In the genomic region with DNA sequence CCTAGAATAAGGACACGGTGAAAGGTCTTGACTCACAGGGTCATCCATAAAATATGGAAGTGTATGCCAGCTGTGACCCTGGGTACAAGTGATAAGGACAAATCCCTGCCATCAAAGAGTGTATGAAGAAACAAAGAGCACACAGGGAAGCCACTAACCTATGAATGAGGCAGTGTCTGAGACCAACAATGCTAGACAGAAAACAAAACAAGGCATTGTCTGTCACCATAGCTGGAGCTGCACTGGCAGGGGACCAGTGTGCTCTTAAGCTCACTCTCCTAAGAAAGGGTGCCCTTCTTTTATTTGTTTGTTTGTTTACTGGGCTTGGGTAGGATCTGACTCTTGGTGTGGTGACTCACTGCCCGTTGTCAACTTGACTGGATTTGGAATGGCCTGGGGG, we compare ENCODE assay signal across 23 mouse cellular contexts. TPM values are rescaled to one million over a fixed set of nuclear protein-coding genes. Genes with fewer than 3 reads are reported as not detected.
DNase-seq lines count a peak whose midpoint lies in the region; TF ChIP-seq lines count a peak whose summit lies in the region.
"Had no signal": no experiment of that assay in that cellular context is flagged by ENCODE, and none has a peak within 500 bp of the region (broad histone marks: within the 10 kb centered on the region; RNA-seq: fewer than 3 reads in every experiment).

No protein-coding gene starts in this region.

- H3K9me3 ChIP-seq in MEL (replicated peaks; ENCODE audit: insufficient read depth, low read length), result no peaks in the 10 kb centered on the region
- H3K9me3 ChIP-seq: embryonic facial prominence, embryonic 12.5 days; forebrain, embryonic 12.5 days; G1E; heart, embryonic 13.5 days; hindbrain, embryonic 13.5 days; intestine, embryonic 15.5 days had no signal

- peaks cover 62% of the 10 kb centered on the region for H3K79me2 ChIP-seq in MEL (ENCODE audit: control insufficient read depth, insufficient read depth, low read length, poor library complexity)

- TF ChIP-seq CTCF in MEL (IDR thresholded peaks at IDR 0.05 in 2 of 3, conservative IDR thresholded peaks at IDR 0.05 in 1 of 3; ENCODE audit: control insufficient read depth in 1 of 3, insufficient read depth in 1 of 3, low read depth in 2 of 3, low read length in 3 of 3, poor library complexity in 1 of 3, severe bottlenecking in 1 of 3), result no peak

- H3K9ac ChIP-seq in MEL (ENCODE audit: control insufficient read depth, low read depth, low read length, poor library complexity, severe bottlenecking), result no peak overlapping the region
- H3K9ac ChIP-seq: embryonic facial prominence, embryonic 12.5 days; forebrain, embryonic 12.5 days; heart, embryonic 13.5 days; hindbrain, embryonic 13.5 days; intestine, embryonic 15.5 days had no signal

- TF ChIP-seq RAD21 in MEL (IDR thresholded peaks at IDR 0.05; ENCODE audit: low read depth, low read length), result no peak

- peak; percentile 30 for DNase-seq in heart, adult 11 months
- no peak for DNase-seq in heart, postnatal 10 days
- DNase-seq in 3T3-L1 (ENCODE audit: low read depth, low spot score) (peak; percentile 39), MEL (ENCODE audit: low read depth, low spot score) (no peak)
- DNase-seq in brain, adult 2 months (ENCODE audit: low read depth, low spot score), result peak; percentile 72
- DNase-seq in ovary, postnatal 14 days (ENCODE audit: low spot score), result no peak
- DNase-seq in layer of hippocampus, adult 11-12 months (ENCODE audit: low spot score), result no peak
- DNase-seq in T-cell, adult 2 months (ENCODE audit: low spot score), result no peak
- DNase-seq: adrenal gland, postnatal 25 days; cerebellum, adult 11-12 months; cerebellum, adult 9-10 months; cerebellum, postnatal 25 days; gastrocnemius, postnatal 25 days; heart, postnatal 4 days; kidney, adult 18-20 months had no signal

- no peaks in the 10 kb centered on the region for H3K27me3 ChIP-seq in MEL (ENCODE audit: control insufficient read depth in 1 of 2, insufficient read depth in 2 of 2, low read length in 2 of 2)
- H3K27me3 ChIP-seq: embryonic facial prominence, embryonic 12.5 days; forebrain, embryonic 12.5 days; heart, embryonic 13.5 days; hindbrain, embryonic 13.5 days; intestine, embryonic 15.5 days; Patski had no signal

- TF ChIP-seq EP300 in MEL (IDR thresholded peaks at IDR 0.05; ENCODE audit: low read depth in 1 of 2, low read length in 2 of 2), result no peak

- peaks cover 20 to 25% of the 10 kb centered on the region in 2 experiments for H3K4me1 ChIP-seq in MEL (ENCODE audit: control insufficient read depth in 1 of 2, insufficient read depth in 2 of 2, low read length in 2 of 2)

- TF ChIP-seq POLR2A in MEL (IDR thresholded peaks at IDR 0.05; ENCODE audit: control insufficient read depth in 1 of 2, insufficient read depth in 1 of 2, low read depth in 1 of 2, low read length in 2 of 2, poor library complexity in 1 of 2), result no peak

- intact Hi-C loops in heart, postnatal 10 days (cut with DNase I), result no loop called here

- no peak overlapping the region for H3K27ac ChIP-seq in MEL (ENCODE audit: control insufficient read depth, low read depth, low read length)
- H3K27ac ChIP-seq: embryonic facial prominence, embryonic 12.5 days; forebrain, embryonic 12.5 days; heart, embryonic 13.5 days; hindbrain, embryonic 13.5 days; hindbrain, postnatal 0 days; intestine, embryonic 15.5 days had no signal

- H3K4me3 ChIP-seq in MEL (ENCODE audit: control insufficient read depth in 1 of 2, insufficient read depth in 1 of 2, low read depth in 2 of 2, low read length in 2 of 2), result no peak overlapping the region
- H3K4me3 ChIP-seq: embryonic facial prominence, embryonic 12.5 days; forebrain, embryonic 12.5 days; heart, embryonic 13.5 days; hindbrain, embryonic 13.5 days; intestine, embryonic 15.5 days had no signal

- H3K36me3 ChIP-seq in MEL (ENCODE audit: control insufficient read depth in 1 of 2, insufficient read depth in 2 of 2, low read length in 2 of 2), result peaks cover 4 to 37% of the 10 kb centered on the region in 2 experiments
- H3K36me3 ChIP-seq: embryonic facial prominence, embryonic 12.5 days; forebrain, embryonic 12.5 days; heart, embryonic 13.5 days; hindbrain, embryonic 13.5 days; intestine, embryonic 15.5 days had no signal

TF ChIP-seq in MEL, 35 proteins besides CTCF, POLR2A, EP300 and RAD21:
- no peak for TF ChIP-seq SMC3 (IDR thresholded peaks at IDR 0.05; ENCODE audit: low read depth, low read length)
- peak; percentile 28 for TF ChIP-seq TAL1 (IDR thresholded peaks at IDR 0.05; ENCODE audit: low read length)

RNA-seq across cellular contexts. Expression of a gene that starts 23.0 kb away (rescaled TPM):
- total RNA-seq in heart, postnatal 10 days (2021), result 10 to 100 TPM; 19.8 to 22.7 TPM
- 43.8 and 58.5 TPM in 2 replicates for total RNA-seq in MEL (2012; rRNA removed)
- 100 to 1,000 TPM in 1 of 2 experiments, 10 to 100 TPM in 1; 53.9 to 226 TPM for polyA plus RNA-seq in MEL (2012; ENCODE audit: insufficient read depth in 1 of 2, insufficient read length in 2 of 2, low read depth in 1 of 2, low replicate concordance in 2 of 2, missing spikeins in 1 of 2)

Comparison
In these comparisons a context has a peak if more than half of its experiments do, and no peak if none do; other contexts are left out.
1. DNase-seq: peak in heart, adult 11 months (single experiment), 3T3-L1 (single experiment) and brain, adult 2 months (single experiment); none in heart, postnatal 10 days (0 of 2), MEL (single experiment), ovary, postnatal 14 days (single experiment), layer of hippocampus, adult 11-12 months (single experiment) and T-cell, adult 2 months (single experiment).